Mouse (Mus musculus) liver, adult 2 months (tissue): ENCODE data around the gene Kdm6b. TPM values are rescaled to one million over a fixed set of nuclear protein-coding genes. Genes with fewer than 3 reads are reported as not detected.

Source experiments
- DNase-seq: peaks from one replicate; pipeline ENCODE4 v3.0.0-alpha.2; 2011; ENCODE audit warnings: low read depth, low spot score; ENCODE audit errors: extremely low read depth
- H3K27ac ChIP-seq: fragments of 200-500 bp; replicated peaks from 2 replicates; pipeline ENCODE4 v1.5.1; 2012; ENCODE audit warnings: low read depth, mild to moderate bottlenecking, control low read depth, inconsistent platforms, low read length; ENCODE audit not compliant: insufficient read depth
- H3K27me3 ChIP-seq: fragments of 200-500 bp; 2 replicates; pipeline ENCODE4 v1.6.1; 2012; ENCODE audit warnings: mild to moderate bottlenecking, moderate library complexity, low read length, inconsistent platforms; ENCODE audit not compliant: control insufficient read depth, insufficient read depth
- H3K36me3 ChIP-seq: fragments of 200-500 bp; 2 replicates; pipeline ENCODE4 v1.6.1; 2012; ENCODE audit warnings: low read length, inconsistent platforms; ENCODE audit not compliant: control insufficient read depth, insufficient read depth
- H3K4me1 ChIP-seq: fragments of 200-500 bp; 2 replicates; pipeline ENCODE4 v1.6.1; 2011; ENCODE audit warnings: low read length; ENCODE audit not compliant: control insufficient read depth, insufficient read depth
- H3K4me3 ChIP-seq: fragments of 200-500 bp; 2 replicates; pipeline ENCODE4 v1.5.1; 2011; ENCODE audit warnings: low read depth, mild to moderate bottlenecking, control low read depth, low read length, moderate library complexity; ENCODE audit not compliant: insufficient read depth
- H3K79me2 ChIP-seq: fragments of 200-500 bp; 2 replicates; pipeline ENCODE4 v1.6.1; 2012; ENCODE audit warnings: inconsistent platforms, mild to moderate bottlenecking, low read length, moderate library complexity; ENCODE audit not compliant: control insufficient read depth, insufficient read depth
- H3K9ac ChIP-seq: fragments of 200-500 bp; 2 replicates; pipeline ENCODE4 v1.6.1; 2012; ENCODE audit warnings: low read depth, mild to moderate bottlenecking, control low read depth, inconsistent platforms, low read length
- CTCF ChIP-seq: fragments of 200-500 bp; IDR thresholded peaks from 2 replicates; pipeline ENCODE4 v1.5.1; 2011; ENCODE audit warnings: low read depth, low read length, control low read depth
- POLR2A ChIP-seq: fragments of 200-500 bp; IDR thresholded peaks from 2 replicates; pipeline ENCODE4 v1.6.1; 2011; ENCODE audit warnings: low read length, control low read depth; ENCODE audit not compliant: insufficient read depth; ENCODE audit errors: extremely low read depth
- WGBS: fragments of 180-500 bp; shearing (Covaris S2); methylation state at CpG from one replicate; pipeline ENCODE4 v1.1.7; 2018; 5-methylcytosine and 5-hydroxymethylcytosine counted together
- polyA plus RNA-seq: library from polyadenylated mRNA; depleted of rRNA; stranded (reverse); fragments of >200 nt; gene quantifications from 2 replicates; pipeline ENCODE4 v1.2.3, GENCODE M21; 2012
- total RNA-seq: library from RNA; depleted of rRNA; stranded (reverse); fragments of >200 nt; gene quantifications from 2 replicates; pipeline ENCODE4 v1.2.3, GENCODE M21; 2014

Kdm6b gene
- total and polyA plus RNA-seq, 2 experiments: 1.6 to 4.2 TPM

DNA sequence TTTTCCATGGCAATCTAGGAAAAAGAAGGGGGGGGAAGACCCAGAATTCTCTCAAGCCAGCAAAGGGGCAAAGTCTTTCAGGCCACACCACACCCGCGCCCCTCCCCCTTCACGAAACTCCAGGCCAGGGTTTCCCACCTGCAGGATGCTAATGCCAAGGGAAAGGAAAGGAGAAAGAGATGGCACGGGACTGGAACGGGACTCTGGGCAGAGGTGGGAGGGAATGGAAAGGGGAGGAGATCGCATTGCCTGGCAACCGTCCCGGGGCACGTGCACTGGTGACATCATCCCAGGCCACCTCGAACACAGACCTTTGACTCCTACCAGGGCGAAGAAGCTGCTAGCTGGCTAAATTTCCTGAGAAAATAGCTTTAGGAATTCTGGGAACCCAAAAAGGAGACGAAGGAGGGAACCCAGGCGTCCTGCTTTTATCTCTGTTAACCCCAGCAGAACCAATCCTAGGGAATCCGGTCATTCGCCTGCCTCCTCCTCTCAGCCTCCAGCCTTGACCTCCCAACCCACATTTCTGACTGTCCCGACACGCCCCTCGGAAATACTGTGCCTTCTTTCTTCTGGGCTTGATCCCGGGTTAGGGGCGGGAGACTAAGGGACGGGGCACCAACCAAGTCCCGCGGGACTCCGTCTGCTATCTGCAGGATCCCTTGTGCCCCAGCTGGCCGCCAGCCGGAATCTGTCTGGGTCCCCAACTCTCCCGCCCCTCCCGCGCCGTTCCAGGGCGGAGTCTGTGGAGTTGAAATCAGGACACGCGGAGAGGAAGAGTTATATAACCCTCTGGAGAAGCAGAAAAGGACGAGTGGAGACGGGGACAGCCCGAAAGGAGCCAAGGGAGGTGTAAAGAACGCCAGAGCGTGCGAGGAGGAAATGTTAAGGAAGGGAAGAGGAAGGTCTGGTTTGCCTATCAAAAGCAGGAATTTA lies 4.2 kb upstream of the Kdm6b start:
- H3K4me3 ChIP-seq: peak overlapping the region; percentile 62
- TF ChIP-seq CTCF: no peak
- TF ChIP-seq POLR2A: peak; percentile 76; the same call in 1 of the 2 replicates
- peaks cover 25% of the 10 kb centered on the region for H3K4me1 ChIP-seq
- no peaks in the 10 kb centered on the region for H3K79me2 ChIP-seq
- no peaks in the 10 kb centered on the region for H3K27me3 ChIP-seq
- no peaks in the 10 kb centered on the region for H3K36me3 ChIP-seq
- WGBS: under 1% methylated on average over 39 of the region's 39 CpGs
- peak overlapping the region; percentile 98 for H3K27ac ChIP-seq
- peak overlapping the region; percentile 86 for H3K9ac ChIP-seq
- peak; percentile 93 for DNase-seq

DNA sequence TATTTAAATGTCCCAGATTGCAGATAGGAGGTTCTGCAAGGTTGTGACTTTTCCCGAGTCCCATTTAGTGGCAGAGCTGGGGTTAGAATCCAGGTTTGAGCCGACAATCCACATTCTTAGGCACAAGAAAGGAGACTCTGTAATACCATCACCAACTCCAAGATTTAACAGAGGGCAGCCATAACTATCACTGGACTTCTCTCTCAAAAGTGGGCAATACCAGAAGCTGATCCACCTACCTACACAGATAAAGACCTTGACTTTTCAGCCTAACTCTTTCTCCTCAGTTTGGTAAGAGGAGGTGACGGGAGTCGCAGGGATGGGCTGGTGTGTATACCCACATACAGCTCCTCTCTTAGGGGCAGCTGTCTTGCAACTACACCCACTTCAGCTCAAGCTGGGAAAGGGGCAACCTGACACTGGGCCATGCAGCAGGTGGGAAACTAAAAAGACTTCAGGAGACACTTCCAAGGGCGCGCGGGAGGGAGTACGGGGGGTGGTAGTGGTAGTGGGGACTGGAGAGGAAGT lies 3.5 kb upstream of the Kdm6b start:
- TF ChIP-seq POLR2A (no peak), CTCF (no peak)
- H3K4me1 ChIP-seq: peaks cover 30% of the 10 kb centered on the region
- no peaks in the 10 kb centered on the region for H3K27me3 ChIP-seq
- no peaks in the 10 kb centered on the region for H3K36me3 ChIP-seq
- H3K9ac ChIP-seq: peak overlapping the region; percentile 57
- no peak for DNase-seq
- WGBS: 9% methylated on average over 8 of the region's 8 CpGs
- H3K27ac ChIP-seq: peak overlapping the region; percentile 98
- H3K4me3 ChIP-seq: peak overlapping the region; percentile 9; the same call in 1 of the 2 replicates
- H3K79me2 ChIP-seq: no peaks in the 10 kb centered on the region

DNA sequence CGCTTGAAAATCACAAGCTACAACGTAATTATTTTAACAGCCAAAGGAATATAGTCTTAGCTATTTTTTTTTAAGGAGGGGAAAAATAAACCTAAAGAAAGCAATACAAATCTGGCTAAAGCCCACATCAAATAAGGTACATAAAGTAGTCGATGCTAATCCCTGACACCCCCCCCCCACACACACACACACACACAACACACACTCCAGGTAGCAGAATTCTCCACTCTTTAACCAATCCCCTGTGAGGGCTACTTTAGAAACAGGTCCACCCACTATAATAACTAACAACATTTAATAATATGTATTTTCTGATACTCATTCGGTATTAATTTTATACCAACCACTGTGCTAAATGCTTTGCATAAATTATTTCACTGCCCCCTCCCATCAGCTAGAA lies 3.0 kb upstream of the Kdm6b start:
- peaks cover 33% of the 10 kb centered on the region for H3K4me1 ChIP-seq
- no peaks in the 10 kb centered on the region for H3K79me2 ChIP-seq
- no peaks in the 10 kb centered on the region for H3K27me3 ChIP-seq
- H3K4me3 ChIP-seq: no peak overlapping the region
- TF ChIP-seq POLR2A: no peak
- no peak for TF ChIP-seq CTCF
- H3K27ac ChIP-seq: no peak overlapping the region
- DNase-seq: no peak
- 3% methylated on average over 4 of the region's 4 CpGs for WGBS
- H3K36me3 ChIP-seq: no peaks in the 10 kb centered on the region
- no peak overlapping the region for H3K9ac ChIP-seq

DNA sequence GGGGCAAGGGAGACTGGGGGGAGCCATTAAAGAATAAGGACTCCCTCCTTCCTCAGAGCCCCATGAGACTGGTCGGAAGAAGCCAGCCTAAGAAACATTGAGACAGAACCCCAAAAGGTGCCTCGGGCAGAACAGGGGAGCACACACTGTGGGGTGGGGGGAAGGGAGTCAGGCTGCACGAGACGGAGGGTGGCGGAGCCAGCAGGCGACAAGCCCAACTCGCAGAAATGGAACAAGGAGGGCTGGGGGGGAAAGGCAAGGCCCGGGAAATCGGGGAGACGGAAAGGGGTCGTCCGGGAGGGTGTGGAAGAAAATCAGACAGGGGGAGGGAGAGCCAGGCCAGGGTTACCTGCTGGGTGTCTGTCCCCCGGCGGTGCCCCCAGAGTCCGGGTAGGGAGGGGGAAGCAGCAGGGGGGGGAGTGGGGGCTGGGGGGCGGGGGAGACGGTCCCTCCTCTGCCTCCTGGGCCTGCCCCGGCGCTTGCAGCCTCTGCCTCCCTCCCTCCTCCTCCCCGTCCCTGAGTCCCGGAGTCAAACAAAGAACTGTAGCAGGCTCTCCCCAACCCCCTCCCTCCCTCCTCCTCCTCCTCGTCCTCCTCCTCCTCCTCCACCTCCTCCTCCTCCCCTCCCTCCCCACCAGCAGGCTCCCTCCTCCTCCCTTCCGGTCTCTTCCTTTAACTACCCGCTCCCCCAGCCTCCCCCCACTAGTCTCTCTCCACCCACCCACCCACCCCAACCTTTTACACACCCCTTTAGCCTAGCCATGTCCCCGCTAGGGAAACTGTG lies 2.4 kb upstream of the Kdm6b start:
- Histone ChIP-seq H3K9ac (peak overlapping the region; percentile 69), H3K4me3 (peak overlapping the region; percentile 72), H3K27ac (peak overlapping the region; percentile 84), H3K4me1 (peaks cover 33% of the 10 kb centered on the region), H3K27me3 (no peaks in the 10 kb centered on the region), H3K36me3 (no peaks in the 10 kb centered on the region), H3K79me2 (no peaks in the 10 kb centered on the region)
- TF ChIP-seq CTCF (no peak), POLR2A (0 out of 2 replicates have a peak, but pooled peaks have one; percentile 7)
- DNase-seq: peak; percentile 70
- WGBS: 3% methylated on average over 17 of the region's 25 CpGs

DNA sequence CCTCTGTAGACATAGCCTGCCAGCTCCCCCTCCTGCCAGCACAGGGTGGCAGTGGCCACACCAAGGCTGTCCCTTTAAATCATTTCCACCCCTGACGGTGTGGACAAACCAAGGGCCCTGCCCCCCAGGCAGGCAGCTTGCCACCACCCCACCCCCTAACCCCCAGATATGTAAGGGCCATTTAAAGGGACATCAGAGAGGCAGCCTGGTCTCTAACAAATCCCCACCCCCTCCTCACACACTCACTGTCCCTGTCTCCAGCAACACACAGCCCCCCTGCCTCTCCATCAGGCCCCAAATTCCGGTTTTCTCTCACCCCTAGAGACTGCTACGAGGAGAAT lies 1.8 kb upstream of the Kdm6b start:
- peak overlapping the region; percentile 69 for H3K9ac ChIP-seq
- H3K27me3 ChIP-seq: no peaks in the 10 kb centered on the region
- peak overlapping the region; percentile 84 for H3K27ac ChIP-seq
- no peaks in the 10 kb centered on the region for H3K79me2 ChIP-seq
- peak overlapping the region; percentile 72 for H3K4me3 ChIP-seq
- H3K4me1 ChIP-seq: peaks cover 31% of the 10 kb centered on the region
- peak; percentile 87 for DNase-seq
- TF ChIP-seq CTCF (peak; percentile 51), POLR2A (no peak)
- no peaks in the 10 kb centered on the region for H3K36me3 ChIP-seq
- WGBS: 8% methylated on average over 3 of the region's 3 CpGs
